Mouse (Mus musculus) CH12.LX (cell line): ENCODE results near the gene Dpf3.

Source experiments
- CTCF ChIP-seq, 2 experiments: IDR thresholded peaks in 1 of 2; conservative IDR thresholded peaks in 1 of 2; 2 replicates each; pipeline ENCODE4 v1.5.1; 2011 to 2012; ENCODE audit warnings: low read depth in 2 of 2, low read length in 2 of 2, improper control_type of control experiment in 1 of 2, inconsistent platforms in 1 of 2, mild to moderate bottlenecking in 1 of 2, moderate library complexity in 1 of 2
- ELF1 ChIP-seq: IDR thresholded peaks from 2 replicates; pipeline ENCODE4 v1.6.1; 2014; ENCODE audit warnings: low read depth, mild to moderate bottlenecking, inconsistent platforms, low read length, improper control_type of control experiment
- EP300 ChIP-seq: IDR thresholded peaks from 2 replicates; pipeline ENCODE4 v1.6.1; 2011; ENCODE audit warnings: low read length, improper control_type of control experiment
- ETS1 ChIP-seq: conservative IDR thresholded peaks from 2 replicates; pipeline ENCODE4 v1.6.1; 2012; ENCODE audit warnings: low read depth, mild to moderate bottlenecking, inconsistent platforms, low read length, improper control_type of control experiment, moderate library complexity
- MAX ChIP-seq: IDR thresholded peaks from 2 replicates; pipeline ENCODE4 v1.6.1; 2011; ENCODE audit warnings: low read length, improper control_type of control experiment
- NRF1 ChIP-seq: IDR thresholded peaks from 2 replicates; pipeline ENCODE4 v1.6.1; 2014; ENCODE audit warnings: low read depth, mild to moderate bottlenecking, inconsistent platforms, low read length, improper control_type of control experiment, moderate library complexity
- POLR2A ChIP-seq: IDR thresholded peaks from 2 replicates; pipeline ENCODE4 v1.6.1; 2011; ENCODE audit warnings: low read depth, mild to moderate bottlenecking, improper control_type of control experiment, low read length
- POLR2AphosphoS2 ChIP-seq: IDR thresholded peaks from 2 replicates; pipeline ENCODE4 v1.6.1; 2011; ENCODE audit warnings: low read depth, low read length, improper control_type of control experiment
- RAD21 ChIP-seq: IDR thresholded peaks from 2 replicates; pipeline ENCODE4 v1.6.1; 2011; ENCODE audit warnings: low read depth, mild to moderate bottlenecking, low read length, improper control_type of control experiment, moderate library complexity
- TBP ChIP-seq: conservative IDR thresholded peaks from 2 replicates; pipeline ENCODE4 v1.6.1; 2011; ENCODE audit warnings: low read depth, low read length, improper control_type of control experiment
- TCF12 ChIP-seq: IDR thresholded peaks from 2 replicates; pipeline ENCODE4 v1.6.1; 2014; ENCODE audit warnings: low read depth, mild to moderate bottlenecking, inconsistent platforms, low read length, improper control_type of control experiment

DNA sequence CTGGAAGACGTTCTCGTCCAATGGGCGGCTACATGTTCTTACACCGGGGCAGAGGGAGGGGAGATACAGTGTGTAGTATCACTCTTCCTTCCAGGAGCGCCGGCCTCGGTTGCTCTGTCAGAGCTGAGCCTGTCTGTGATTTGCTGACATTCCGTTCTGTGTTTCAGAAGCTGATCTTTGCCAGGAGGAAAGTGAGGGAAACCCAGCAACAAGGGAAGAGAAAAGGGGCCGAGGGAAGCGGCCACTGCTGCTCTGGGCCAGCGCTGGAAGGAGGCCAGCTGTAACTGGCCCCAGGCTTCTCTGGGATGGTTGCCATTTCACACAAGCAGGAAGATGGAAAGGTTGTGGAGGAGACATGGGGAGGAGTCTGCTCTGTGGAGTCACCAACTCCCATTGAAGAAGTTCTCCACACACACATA, 219.0 kb downstream of the Dpf3 start:
- TF ChIP-seq POLR2AphosphoS2 (no peak), TBP (no peak), NRF1 (no peak), ELF1 (no peak), EP300 (no peak), MAX (no peak), TCF12 (no peak), RAD21 (no peak), CTCF (conservative IDR thresholded peaks at IDR 0.05 in 1 of 2, IDR thresholded peaks at IDR 0.05 in 1 of 2; ENCODE audit: low read depth in 2 of 2, low read length in 2 of 2) (no peak), POLR2A (no peak), ETS1 (no peak)
